Mouse (Mus musculus): ENCODE measurements around the gene Pkdrej. TPM values are rescaled to one million over a fixed set of nuclear protein-coding genes. Genes with fewer than 3 reads are reported as not detected.

Gene Pkdrej
- polyA plus RNA-seq, 1 experiment from 2014 or later = 0.24 TPM

GRCm38 (mm10) chr15:85810462-85810805 lies 11.1 kb downstream of the Pkdrej start:
- H3K27me3 ChIP-seq (ENCODE audit: insufficient read depth, low read length) = no peaks in the 10 kb centered on the region
- no peaks in the 10 kb centered on the region for H3K9me3 ChIP-seq (ENCODE audit: low read depth, low read length)
- peak overlapping the region; percentile 88 for H3K4me2 ChIP-seq
- WGBS = 69% methylated on average over 5 of the region's 5 CpGs
- peak overlapping the region; percentile 23; the same call in 1 of the 2 replicates for H3K9ac ChIP-seq
- no peak for DNase-seq
- peak overlapping the region; percentile 81 for H3K4me3 ChIP-seq (ENCODE audit: low read depth, low read length)
- peaks cover 8% of the 10 kb centered on the region for H3K4me1 ChIP-seq (ENCODE audit: insufficient read depth)
- ATAC-seq (ENCODE audit: insufficient read depth) = no peak
- no peak for TF ChIP-seq CTCF (IDR thresholded peaks at IDR 0.05; ENCODE audit: low read depth)
- H3K36me3 ChIP-seq (ENCODE audit: insufficient read depth) = no peaks in the 10 kb centered on the region
- H3K27ac ChIP-seq (ENCODE audit: low read depth) = no peak overlapping the region

- H3K4me3 ChIP-seq (ENCODE audit: low read depth, low read length) = no peak overlapping the region
- TF ChIP-seq CTCF (IDR thresholded peaks at IDR 0.05; ENCODE audit: low read depth) = no peak
- no peak overlapping the region for H3K4me2 ChIP-seq
- no peak for DNase-seq
- H3K9me3 ChIP-seq (ENCODE audit: low read depth, low read length) = no peaks in the 10 kb centered on the region
- ATAC-seq (ENCODE audit: insufficient read depth) = no peak
- H3K4me1 ChIP-seq (ENCODE audit: insufficient read depth) = peaks cover 8% of the 10 kb centered on the region
- no peak overlapping the region for H3K27ac ChIP-seq (ENCODE audit: low read depth)
- no peak overlapping the region for H3K9ac ChIP-seq
- WGBS = 80% methylated on average over 12 of the region's 12 CpGs
- H3K36me3 ChIP-seq (ENCODE audit: insufficient read depth) = no peaks in the 10 kb centered on the region
- H3K27me3 ChIP-seq (ENCODE audit: insufficient read depth, low read length) = no peaks in the 10 kb centered on the region
Measured at GRCm38 (mm10) chr15:85809091-85809490, 12.4 kb downstream of the Pkdrej start.

GRCm38 (mm10) chr15:85808434-85808833 lies 13.1 kb downstream of the Pkdrej start:
- H3K9ac ChIP-seq = no peak overlapping the region
- peaks cover 8% of the 10 kb centered on the region for H3K4me1 ChIP-seq (ENCODE audit: insufficient read depth)
- H3K9me3 ChIP-seq (ENCODE audit: low read depth, low read length) = no peaks in the 10 kb centered on the region
- ATAC-seq (ENCODE audit: insufficient read depth) (no peak), DNase-seq (no peak)
- H3K27me3 ChIP-seq (ENCODE audit: insufficient read depth, low read length) = no peaks in the 10 kb centered on the region
- no peaks in the 10 kb centered on the region for H3K36me3 ChIP-seq (ENCODE audit: insufficient read depth)
- H3K4me3 ChIP-seq (ENCODE audit: low read depth, low read length) = no peak overlapping the region
- WGBS = 56% methylated on average over 8 of the region's 8 CpGs
- no peak overlapping the region for H3K27ac ChIP-seq (ENCODE audit: low read depth)
- no peak overlapping the region for H3K4me2 ChIP-seq
- no peak for TF ChIP-seq CTCF (IDR thresholded peaks at IDR 0.05; ENCODE audit: low read depth)

- WGBS = 78% methylated on average over 6 of the region's 6 CpGs
- Histone ChIP-seq H3K27me3 (ENCODE audit: insufficient read depth, low read length) (no peaks in the 10 kb centered on the region), H3K36me3 (ENCODE audit: insufficient read depth) (no peaks in the 10 kb centered on the region), H3K4me3 (ENCODE audit: low read depth, low read length) (no peak overlapping the region), H3K9me3 (ENCODE audit: low read depth, low read length) (no peaks in the 10 kb centered on the region), H3K4me1 (ENCODE audit: insufficient read depth) (peaks cover 8% of the 10 kb centered on the region), H3K27ac (ENCODE audit: low read depth) (no peak overlapping the region), H3K9ac (no peak overlapping the region), H3K4me2 (no peak overlapping the region)
- no peak for ATAC-seq (ENCODE audit: insufficient read depth)
- no peak for TF ChIP-seq CTCF (IDR thresholded peaks at IDR 0.05; ENCODE audit: low read depth)
- DNase-seq = no peak
Measured at GRCm38 (mm10) chr15:85808031-85808430, 13.5 kb downstream of the Pkdrej start.

GRCm38 (mm10) chr15:85807404-85807803 lies 14.1 kb downstream of the Pkdrej start:
- DNase-seq = no peak
- no peak overlapping the region for H3K9ac ChIP-seq
- H3K36me3 ChIP-seq (ENCODE audit: insufficient read depth) = no peaks in the 10 kb centered on the region
- H3K9me3 ChIP-seq (ENCODE audit: low read depth, low read length) = no peaks in the 10 kb centered on the region
- no peak for ATAC-seq (ENCODE audit: insufficient read depth)
- no peak overlapping the region for H3K4me2 ChIP-seq
- no peaks in the 10 kb centered on the region for H3K27me3 ChIP-seq (ENCODE audit: insufficient read depth, low read length)
- 86% methylated on average over 4 of the region's 4 CpGs for WGBS
- H3K4me1 ChIP-seq (ENCODE audit: insufficient read depth) = peaks cover 8% of the 10 kb centered on the region
- TF ChIP-seq CTCF (IDR thresholded peaks at IDR 0.05; ENCODE audit: low read depth) = no peak
- no peak overlapping the region for H3K27ac ChIP-seq (ENCODE audit: low read depth)
- no peak overlapping the region for H3K4me3 ChIP-seq (ENCODE audit: low read depth, low read length)

GRCm38 (mm10) chr15:85806886-85807285 lies 14.6 kb downstream of the Pkdrej start:
- H3K9ac ChIP-seq = no peak overlapping the region
- H3K4me3 ChIP-seq (ENCODE audit: low read depth, low read length) = no peak overlapping the region
- H3K27me3 ChIP-seq (ENCODE audit: insufficient read depth, low read length) = no peaks in the 10 kb centered on the region
- H3K36me3 ChIP-seq (ENCODE audit: insufficient read depth) = no peaks in the 10 kb centered on the region
- no peak overlapping the region for H3K27ac ChIP-seq (ENCODE audit: low read depth)
- no peak overlapping the region for H3K4me2 ChIP-seq
- WGBS = 62% methylated on average over 4 of the region's 4 CpGs
- DNase-seq (no peak), ATAC-seq (ENCODE audit: insufficient read depth) (no peak)
- peaks cover 8% of the 10 kb centered on the region for H3K4me1 ChIP-seq (ENCODE audit: insufficient read depth)
- H3K9me3 ChIP-seq (ENCODE audit: low read depth, low read length) = no peaks in the 10 kb centered on the region
- TF ChIP-seq CTCF (IDR thresholded peaks at IDR 0.05; ENCODE audit: low read depth) = no peak

- 81% methylated on average over 2 of the region's 2 CpGs for WGBS
- H3K27me3 ChIP-seq (ENCODE audit: insufficient read depth, low read length) = no peaks in the 10 kb centered on the region
- TF ChIP-seq CTCF (IDR thresholded peaks at IDR 0.05; ENCODE audit: low read depth) = no peak
- H3K27ac ChIP-seq (ENCODE audit: low read depth) = no peak overlapping the region
- no peak overlapping the region for H3K4me3 ChIP-seq (ENCODE audit: low read depth, low read length)
- H3K4me1 ChIP-seq (ENCODE audit: insufficient read depth) = no peaks in the 10 kb centered on the region
- no peak overlapping the region for H3K4me2 ChIP-seq
- no peaks in the 10 kb centered on the region for H3K36me3 ChIP-seq (ENCODE audit: insufficient read depth)
- ATAC-seq (ENCODE audit: insufficient read depth) (no peak), DNase-seq (no peak)
- H3K9me3 ChIP-seq (ENCODE audit: low read depth, low read length) = no peaks in the 10 kb centered on the region
- no peak overlapping the region for H3K9ac ChIP-seq
Measured at GRCm38 (mm10) chr15:85802931-85803330, 18.6 kb downstream of the Pkdrej start.

- Histone ChIP-seq H3K27me3 (ENCODE audit: insufficient read depth, low read length) (no peaks in the 10 kb centered on the region), H3K9ac (no peak overlapping the region), H3K4me3 (ENCODE audit: low read depth, low read length) (no peak overlapping the region), H3K36me3 (ENCODE audit: insufficient read depth) (no peaks in the 10 kb centered on the region), H3K9me3 (ENCODE audit: low read depth, low read length) (no peaks in the 10 kb centered on the region), H3K27ac (ENCODE audit: low read depth) (no peak overlapping the region), H3K4me1 (ENCODE audit: insufficient read depth) (no peaks in the 10 kb centered on the region), H3K4me2 (no peak overlapping the region)
- no peak for TF ChIP-seq CTCF (IDR thresholded peaks at IDR 0.05; ENCODE audit: low read depth)
- WGBS = 87% methylated on average over 8 of the region's 8 CpGs
- ATAC-seq (ENCODE audit: insufficient read depth) = no peak
- DNase-seq = no peak
Measured at GRCm38 (mm10) chr15:85798676-85799075, 22.9 kb downstream of the Pkdrej start.
